Mouse (Mus musculus) G1E (cell line): ENCODE data around the gene Mst1r.

Source experiments
- CTCF ChIP-seq: IDR thresholded peaks from 2 replicates; pipeline ENCODE4 v1.5.1; 2012; ENCODE audit warnings: low read depth, low read length, inconsistent platforms, mixed read lengths
- TAL1 ChIP-seq: conservative IDR thresholded peaks from 2 replicates; pipeline ENCODE4 v1.6.1; 2012; ENCODE audit warnings: low read depth, low read length, inconsistent platforms, mixed read lengths

GRCm38 (mm10) chr9:107964681-107965080 lies 58.0 kb downstream of the Mst1r start:
- no peak for TF ChIP-seq TAL1
- TF ChIP-seq CTCF = no peak
